Mouse (Mus musculus): ENCODE results near the gene Cldn10. TPM values are rescaled to one million over a fixed set of nuclear protein-coding genes. Genes with fewer than 3 reads are reported as not detected.

Gene Cldn10
- polyA plus RNA-seq, 1 experiment = 0.16 TPM

- no peak overlapping the region for H3K4me3 ChIP-seq (ENCODE audit: low read depth, low read length)
- peaks cover 3% of the 10 kb centered on the region; the same call in 1 of the 2 replicates for H3K4me1 ChIP-seq (ENCODE audit: control insufficient read depth, insufficient read depth, insufficient read length, low read length)
- peaks cover 11% of the 10 kb centered on the region for H3K27me3 ChIP-seq (ENCODE audit: control insufficient read depth, insufficient read depth, low read length)
- no peaks in the 10 kb centered on the region for H3K36me3 ChIP-seq (ENCODE audit: control insufficient read depth, insufficient read depth, low read length)
- H3K27ac ChIP-seq (ENCODE audit: insufficient read depth, low read depth, low read length) = no peak overlapping the region
- TF ChIP-seq CTCF (IDR thresholded peaks at IDR 0.05; ENCODE audit: extremely low read depth, insufficient read length, insufficient replicate concordance, low read depth, low read length) (no peak), POLR2A (IDR thresholded peaks at IDR 0.05; ENCODE audit: low read depth, low read length) (no peak)
- WGBS = 72% methylated on average over 6 of the region's 6 CpGs
These were observed 68.9 kb downstream of the Cldn10 start for GRCm38 (mm10) chr14:118856563-118856962.

GRCm38 (mm10) chr14:118858318-118858717, 70.6 kb downstream of the Cldn10 start:
- WGBS = 70% methylated on average over 6 of the region's 6 CpGs
- peaks cover 3% of the 10 kb centered on the region; the same call in 1 of the 2 replicates for H3K4me1 ChIP-seq (ENCODE audit: control insufficient read depth, insufficient read depth, insufficient read length, low read length)

DNA sequence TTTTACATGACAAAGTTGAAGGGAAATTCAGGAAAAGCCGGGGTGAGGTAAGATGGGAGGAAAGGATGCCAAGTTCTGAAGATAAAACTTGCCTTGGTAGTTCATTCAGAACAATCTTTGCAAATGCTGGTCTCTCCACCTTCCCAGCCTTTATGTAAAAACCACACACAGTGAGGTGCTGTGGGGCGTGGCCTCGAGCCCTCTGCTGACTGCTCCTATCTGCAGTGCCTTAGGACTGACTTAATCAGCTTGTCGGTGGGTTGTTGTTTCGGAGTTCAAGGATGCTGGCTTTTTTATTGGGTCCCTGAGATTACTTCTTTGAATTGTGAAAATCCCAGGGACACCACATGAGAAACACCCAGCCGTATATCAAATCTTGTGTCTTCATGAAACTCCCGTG, 74.5 kb downstream of the Cldn10 start:
- TF ChIP-seq POLR2A (IDR thresholded peaks at IDR 0.05; ENCODE audit: low read depth, low read length) = no peak
- TF ChIP-seq CTCF (IDR thresholded peaks at IDR 0.05; ENCODE audit: extremely low read depth, insufficient read length, insufficient replicate concordance, low read depth, low read length) = no peak
- no peaks in the 10 kb centered on the region for H3K36me3 ChIP-seq (ENCODE audit: control insufficient read depth, insufficient read depth, low read length)
- 48% methylated on average over 7 of the region's 7 CpGs for WGBS
- no peak overlapping the region for H3K4me3 ChIP-seq (ENCODE audit: low read depth, low read length)
- H3K27ac ChIP-seq (ENCODE audit: insufficient read depth, low read depth, low read length) = no peak overlapping the region
- H3K4me1 ChIP-seq (ENCODE audit: control insufficient read depth, insufficient read depth, insufficient read length, low read length) = no peaks in the 10 kb centered on the region
- no peaks in the 10 kb centered on the region for H3K27me3 ChIP-seq (ENCODE audit: control insufficient read depth, insufficient read depth, low read length)

More at GRCm38 (mm10) chr14:118858318-118858717, 70.6 kb downstream of the Cldn10 start:
- H3K27me3 ChIP-seq (ENCODE audit: control insufficient read depth, insufficient read depth, low read length) = peaks cover 11% of the 10 kb centered on the region
- no peak overlapping the region for H3K4me3 ChIP-seq (ENCODE audit: low read depth, low read length)
- no peaks in the 10 kb centered on the region for H3K36me3 ChIP-seq (ENCODE audit: control insufficient read depth, insufficient read depth, low read length)
- no peak for TF ChIP-seq CTCF (IDR thresholded peaks at IDR 0.05; ENCODE audit: extremely low read depth, insufficient read length, insufficient replicate concordance, low read depth, low read length)
- TF ChIP-seq POLR2A (IDR thresholded peaks at IDR 0.05; ENCODE audit: low read depth, low read length) = no peak
- H3K27ac ChIP-seq (ENCODE audit: insufficient read depth, low read depth, low read length) = no peak overlapping the region

DNA sequence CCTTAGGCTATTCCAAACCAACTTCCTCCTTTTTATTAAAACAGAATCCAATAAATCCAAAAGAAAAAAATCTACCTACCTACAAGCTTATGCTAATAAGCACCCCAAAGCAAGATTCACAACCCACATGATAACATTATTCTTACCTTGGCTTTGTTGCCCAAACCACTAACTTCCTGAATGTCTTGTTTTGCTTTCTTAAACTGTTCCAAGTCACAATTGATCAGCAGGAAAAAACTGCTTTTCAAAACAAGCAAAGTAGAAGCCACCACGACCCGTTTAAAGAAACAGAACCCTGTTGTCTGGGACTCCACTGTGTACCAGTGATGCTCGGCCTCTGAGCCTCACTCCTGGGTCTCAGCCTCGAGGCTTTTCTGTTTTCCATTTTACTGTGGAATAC, 77.2 kb downstream of the Cldn10 start:
- TF ChIP-seq CTCF (IDR thresholded peaks at IDR 0.05; ENCODE audit: extremely low read depth, insufficient read length, insufficient replicate concordance, low read depth, low read length) (no peak), POLR2A (IDR thresholded peaks at IDR 0.05; ENCODE audit: low read depth, low read length) (no peak)
- H3K27me3 ChIP-seq (ENCODE audit: control insufficient read depth, insufficient read depth, low read length) = no peaks in the 10 kb centered on the region
- H3K4me1 ChIP-seq (ENCODE audit: control insufficient read depth, insufficient read depth, insufficient read length, low read length) = no peaks in the 10 kb centered on the region
- no peak overlapping the region for H3K4me3 ChIP-seq (ENCODE audit: low read depth, low read length)
- 50% methylated on average over 4 of the region's 4 CpGs for whole genome bisulfite sequencing
- no peaks in the 10 kb centered on the region for H3K36me3 ChIP-seq (ENCODE audit: control insufficient read depth, insufficient read depth, low read length)
- H3K27ac ChIP-seq (ENCODE audit: insufficient read depth, low read depth, low read length) = no peak overlapping the region

DNA sequence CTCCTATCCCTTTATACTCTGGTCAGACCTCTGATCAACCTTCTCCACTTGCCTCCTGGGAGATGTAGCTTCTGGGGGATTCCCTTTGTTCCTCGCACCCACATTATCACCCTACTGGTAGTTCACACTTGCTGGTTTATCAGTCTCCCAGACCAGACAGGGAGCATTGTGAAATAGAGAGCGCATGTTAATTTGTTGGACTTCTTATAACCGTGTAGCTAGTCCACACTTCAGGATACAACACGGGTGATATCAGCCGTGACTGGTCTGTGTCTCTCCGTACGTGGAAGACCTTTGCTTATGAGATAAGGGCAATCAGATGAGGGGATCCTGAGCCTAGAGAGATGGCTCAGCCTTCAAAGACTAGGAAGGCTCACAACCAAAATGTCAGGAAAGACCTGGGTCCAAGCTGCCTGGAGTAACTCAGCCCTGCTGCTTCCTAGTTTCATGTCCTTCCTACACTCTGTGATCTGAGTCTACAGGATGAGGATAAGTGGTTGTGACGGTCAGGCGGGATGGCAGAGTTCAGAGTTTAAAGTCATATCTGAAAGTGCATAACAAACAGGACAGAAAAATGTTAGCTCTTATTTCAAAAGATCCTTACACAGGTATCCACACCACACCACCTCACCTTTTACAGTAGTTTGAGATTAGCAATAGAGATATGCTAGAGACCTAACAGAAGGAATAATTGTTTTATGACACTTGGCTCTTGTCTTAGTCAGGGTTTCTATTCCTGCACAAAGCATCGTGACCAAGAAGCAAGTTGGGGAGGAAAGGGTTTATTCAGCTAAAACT, 78.5 kb downstream of the Cldn10 start:
- H3K27ac ChIP-seq (ENCODE audit: insufficient read depth, low read depth, low read length) = no peak overlapping the region
- 31% methylated on average over 10 of the region's 10 CpGs for WGBS
- H3K4me1 ChIP-seq (ENCODE audit: control insufficient read depth, insufficient read depth, insufficient read length, low read length) = no peaks in the 10 kb centered on the region
- TF ChIP-seq CTCF (IDR thresholded peaks at IDR 0.05; ENCODE audit: extremely low read depth, insufficient read length, insufficient replicate concordance, low read depth, low read length) (no peak), POLR2A (IDR thresholded peaks at IDR 0.05; ENCODE audit: low read depth, low read length) (no peak)
- H3K27me3 ChIP-seq (ENCODE audit: control insufficient read depth, insufficient read depth, low read length) = no peaks in the 10 kb centered on the region
- H3K36me3 ChIP-seq (ENCODE audit: control insufficient read depth, insufficient read depth, low read length) = no peaks in the 10 kb centered on the region
- H3K4me3 ChIP-seq (ENCODE audit: low read depth, low read length) = no peak overlapping the region

DNA sequence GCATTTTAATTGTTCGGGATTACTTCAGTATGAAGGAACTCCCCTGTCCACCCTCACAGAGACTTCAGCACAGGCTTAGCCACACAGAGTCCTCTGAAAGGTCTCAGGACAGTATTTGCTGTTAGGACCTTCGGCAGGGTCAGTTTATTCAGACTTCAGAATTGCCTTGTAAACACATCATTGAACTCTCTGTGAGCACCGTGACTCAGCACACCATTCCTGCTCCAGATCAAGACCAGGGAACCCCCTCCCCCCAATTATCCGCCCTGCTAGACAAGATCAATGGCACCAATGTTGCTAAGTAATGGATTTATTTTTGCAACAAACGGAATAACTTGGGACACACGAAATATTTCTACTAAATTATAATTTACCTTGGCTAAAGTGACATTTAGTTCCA, 79.7 kb downstream of the Cldn10 start:
- no peaks in the 10 kb centered on the region for H3K4me1 ChIP-seq (ENCODE audit: control insufficient read depth, insufficient read depth, insufficient read length, low read length)
- H3K36me3 ChIP-seq (ENCODE audit: control insufficient read depth, insufficient read depth, low read length) = no peaks in the 10 kb centered on the region
- no peak overlapping the region for H3K27ac ChIP-seq (ENCODE audit: insufficient read depth, low read depth, low read length)
- 59% methylated on average over 6 of the region's 6 CpGs for WGBS
- no peak for TF ChIP-seq POLR2A (IDR thresholded peaks at IDR 0.05; ENCODE audit: low read depth, low read length)
- no peak for TF ChIP-seq CTCF (IDR thresholded peaks at IDR 0.05; ENCODE audit: extremely low read depth, insufficient read length, insufficient replicate concordance, low read depth, low read length)
- no peak overlapping the region for H3K4me3 ChIP-seq (ENCODE audit: low read depth, low read length)
- no peaks in the 10 kb centered on the region for H3K27me3 ChIP-seq (ENCODE audit: control insufficient read depth, insufficient read depth, low read length)

- no peak overlapping the region for H3K4me3 ChIP-seq (ENCODE audit: low read depth, low read length)
These were observed 80.5 kb downstream of the Cldn10 start for GRCm38 (mm10) chr14:118868102-118868724.

More at GRCm38 (mm10) chr14:118868102-118868724, 80.5 kb downstream of the Cldn10 start:
- no peaks in the 10 kb centered on the region for H3K4me1 ChIP-seq (ENCODE audit: control insufficient read depth, insufficient read depth, insufficient read length, low read length)
- no peaks in the 10 kb centered on the region for H3K36me3 ChIP-seq (ENCODE audit: control insufficient read depth, insufficient read depth, low read length)
- 87% methylated on average over 13 of the region's 13 CpGs for WGBS
- H3K27ac ChIP-seq (ENCODE audit: insufficient read depth, low read depth, low read length) = no peak overlapping the region
- H3K27me3 ChIP-seq (ENCODE audit: control insufficient read depth, insufficient read depth, low read length) = no peaks in the 10 kb centered on the region
- no peak for TF ChIP-seq POLR2A (IDR thresholded peaks at IDR 0.05; ENCODE audit: low read depth, low read length)
- no peak for TF ChIP-seq CTCF (IDR thresholded peaks at IDR 0.05; ENCODE audit: extremely low read depth, insufficient read length, insufficient replicate concordance, low read depth, low read length)
